Mouse (Mus musculus): ENCODE measurements around the gene Ngp. TPM values are rescaled to one million over a fixed set of nuclear protein-coding genes. Genes with fewer than 3 reads are reported as not detected.

Gene Ngp
- 30.1 and 49.8 TPM in 2 replicates for polyA plus RNA-seq (2012; rRNA removed)

GRCm38 (mm10) chr9:110419511-110420112 is at the start of gene Ngp:
Gene Ngp (plus strand): TSS chr9:110419747.

DNA sequence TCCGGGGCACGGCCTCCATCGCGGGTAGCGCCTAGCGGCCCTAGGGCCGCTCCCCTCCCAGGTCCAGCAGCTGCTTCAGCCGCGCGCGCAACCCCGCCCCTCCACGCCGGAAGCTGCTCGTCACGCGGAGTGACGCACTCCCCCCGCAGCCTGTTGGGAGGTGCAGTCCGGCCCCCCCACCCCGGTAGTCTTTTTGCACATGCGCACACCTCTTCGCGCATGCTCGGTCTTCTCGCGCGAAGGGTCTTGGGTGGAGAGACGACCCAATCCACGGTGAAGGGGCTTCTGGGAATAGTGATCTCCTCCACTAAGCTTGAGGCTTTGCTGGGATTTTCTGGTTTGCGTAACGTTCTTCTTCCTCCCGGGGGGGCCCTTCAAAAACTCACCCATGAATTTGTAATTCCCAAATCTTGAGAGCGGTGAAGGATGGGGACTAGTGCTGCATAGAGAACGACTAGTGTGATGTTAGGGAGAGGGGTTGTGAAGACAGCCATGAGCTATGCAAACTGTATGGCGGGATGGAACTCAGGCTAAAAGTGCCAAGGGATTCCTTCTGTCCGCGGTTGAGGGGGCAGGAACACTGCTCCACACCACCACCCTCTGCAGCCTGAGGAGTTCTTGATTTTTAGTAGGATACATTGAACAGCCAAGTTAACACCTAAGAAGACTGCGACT is 11.3 kb upstream of the Ngp start, which contains the start of gene Ptpn23:
Ptpn23 (minus strand) TSS at position 115 of the 675 bp plus-strand sequence.

Other genes starting within 250 kb of the Ngp start
- gene Cspg5, start 176.0 kb upstream of the Ngp start, polyA plus RNA-seq (2012; rRNA removed) = 0.20 and 0.23 TPM in 2 replicates
- 7.8 and 8.1 TPM in 2 replicates for gene Elp6, start 114.6 kb upstream of the Ngp start, polyA plus RNA-seq (2012; rRNA removed)
- 7.0 and 10.0 TPM in 2 replicates for gene Scap, start 86.5 kb upstream of the Ngp start, polyA plus RNA-seq (2012; rRNA removed)
- gene Ptpn23, start 11.5 kb upstream of the Ngp start, polyA plus RNA-seq (2012; rRNA removed) = 3.2 and 4.1 TPM in 2 replicates
- 2.6 and 2.8 TPM in 2 replicates for gene Klhl18, start 56.9 kb downstream of the Ngp start, polyA plus RNA-seq (2012; rRNA removed)
- gene Kif9, start 57.2 kb downstream of the Ngp start, polyA plus RNA-seq (2012; rRNA removed) = 0.14 and 0.15 TPM in 2 replicates
- 25.9 and 27.1 TPM in 2 replicates for gene Setd2, start 112.8 kb downstream of the Ngp start, polyA plus RNA-seq (2012; rRNA removed)
- 1.4 and 1.7 TPM in 2 replicates for gene Nradd, start 204.7 kb downstream of the Ngp start, polyA plus RNA-seq (2012; rRNA removed)
- gene Nbeal2, start 234.4 kb downstream of the Ngp start, polyA plus RNA-seq (2012; rRNA removed) = 3.5 and 3.9 TPM in 2 replicates
- 71.9 and 74.5 TPM in 2 replicates for gene Ccdc12, start 236.8 kb downstream of the Ngp start, polyA plus RNA-seq (2012; rRNA removed)